Mouse (Mus musculus) spleen, postnatal 10 days (tissue): ENCODE results near the gene Heatr3.

ENCODE experiments used
- DNase-seq, 2 experiments: peaks; one replicate each; pipeline ENCODE4 v3.0.0; 2021 to 2022; ENCODE audit warnings: low spot score in 2 of 2

Heatr3 gene

DNA sequence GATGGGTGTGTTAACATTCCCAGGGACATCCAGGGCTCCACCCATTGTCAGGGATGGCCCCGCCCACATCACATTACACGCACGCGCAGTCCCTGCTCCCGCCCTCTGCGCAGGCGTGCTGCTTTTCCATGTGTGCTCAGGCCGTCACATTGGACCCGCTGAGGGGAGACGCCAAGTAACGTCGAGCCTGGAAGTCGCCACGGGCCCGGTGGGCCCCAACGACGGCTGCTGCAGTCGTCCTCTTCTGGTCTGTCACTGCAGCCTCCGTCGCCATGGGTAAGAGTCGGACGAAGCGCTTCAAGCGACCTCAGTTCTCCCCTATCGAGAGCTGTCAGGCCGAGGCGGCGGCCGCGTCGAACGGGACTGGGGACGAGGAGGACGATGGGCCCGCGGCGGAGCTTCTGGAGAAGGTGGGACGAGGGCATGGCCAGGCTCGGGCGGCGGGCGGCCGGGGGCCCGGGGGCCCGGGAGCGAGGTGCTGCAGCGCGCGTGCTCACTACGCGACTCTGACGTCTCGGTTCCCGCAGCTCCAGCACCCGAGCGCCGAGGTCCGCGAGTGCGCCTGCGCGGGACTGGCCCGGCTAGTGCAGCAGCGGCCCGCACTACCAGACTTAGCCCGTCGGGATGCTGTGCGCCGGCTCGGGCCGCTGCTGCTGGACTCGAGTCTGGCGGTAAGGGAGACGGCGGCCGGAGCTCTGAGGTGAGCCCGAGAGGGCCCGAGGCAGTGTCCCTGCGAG is at the start of gene Heatr3:
Heatr3 (plus strand) TSS at position 108 of the 737 bp plus-strand sequence.
- peak; percentile 93 to 94 for DNase-seq

DNA sequence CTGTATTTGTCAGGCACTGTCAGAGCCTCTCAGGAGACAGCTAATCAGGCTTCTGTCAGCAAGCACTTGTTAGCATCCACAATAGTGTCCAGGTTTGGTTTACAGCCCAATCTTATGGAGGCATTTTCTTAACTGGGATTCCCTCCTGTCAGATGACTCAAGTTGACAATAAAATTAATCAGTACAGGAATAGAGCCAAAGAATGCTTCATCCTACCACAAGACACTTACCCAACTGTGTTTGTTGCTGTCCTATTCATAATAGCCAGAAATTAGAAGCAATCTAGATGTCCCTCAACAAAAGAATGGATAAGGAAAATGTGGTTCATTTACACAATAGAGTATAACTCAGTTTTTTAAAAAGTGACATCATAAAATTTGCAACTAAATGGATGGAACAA is 49.6 kb upstream of the Heatr3 start:
- DNase-seq: no peak

DNA sequence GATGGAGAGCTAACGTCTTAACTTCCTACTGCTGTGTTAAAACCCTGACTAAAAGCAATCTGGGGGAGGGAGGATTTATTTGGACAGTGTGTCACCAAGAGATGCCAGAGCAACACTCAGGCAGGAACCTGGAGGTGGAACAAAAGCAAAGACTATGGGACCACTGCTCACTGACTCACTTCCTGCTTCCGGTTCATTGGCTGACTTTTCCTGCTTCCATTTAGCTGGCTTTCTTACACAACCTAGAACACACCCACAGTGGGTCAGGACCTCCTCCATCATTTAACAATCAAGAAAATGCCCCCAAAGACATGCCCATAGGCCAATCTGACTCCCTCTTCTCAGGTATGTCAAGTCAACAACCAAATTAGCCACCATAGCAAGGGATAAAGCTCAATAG is 46.0 kb upstream of the Heatr3 start:
- no peak for DNase-seq

DNA sequence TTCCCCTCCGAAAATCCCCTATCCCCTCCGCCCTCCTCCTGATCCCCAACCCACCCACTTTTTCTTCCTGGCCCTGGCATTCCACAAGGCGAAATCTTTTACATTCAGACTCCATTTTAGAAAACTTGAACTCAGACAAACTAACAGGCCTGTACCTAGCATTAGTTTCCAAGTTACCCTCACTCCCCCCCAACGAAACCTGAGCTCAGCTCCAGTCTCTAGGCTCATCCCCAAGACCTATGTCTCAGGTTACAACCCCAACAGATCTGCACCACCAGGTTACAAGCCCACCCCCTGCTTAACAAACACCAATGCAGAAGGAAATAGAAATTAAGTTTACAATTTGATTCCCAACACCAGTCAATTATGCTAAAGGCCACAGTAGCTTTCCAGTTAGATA is 44.3 kb upstream of the Heatr3 start:
- DNase-seq: no peak

DNA sequence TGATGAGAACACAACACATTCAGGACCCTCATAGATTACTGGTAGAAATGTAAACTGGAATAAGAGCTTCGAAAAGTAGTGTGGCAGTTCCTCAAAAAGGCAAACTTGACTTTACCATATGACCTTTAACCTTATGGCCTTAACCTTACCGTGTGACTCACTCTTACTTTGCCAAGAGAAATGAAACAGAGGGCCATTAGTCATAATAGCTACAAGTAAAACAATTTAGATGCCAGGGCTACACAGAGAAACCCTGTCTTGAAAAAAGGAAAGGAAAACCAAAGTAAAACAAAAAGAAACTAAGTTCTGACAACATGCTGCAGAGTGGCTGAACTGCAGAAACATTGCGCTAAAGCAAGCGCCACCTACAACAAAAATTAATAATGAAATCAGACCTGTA is 38.8 kb upstream of the Heatr3 start:
- no peak for DNase-seq

DNA sequence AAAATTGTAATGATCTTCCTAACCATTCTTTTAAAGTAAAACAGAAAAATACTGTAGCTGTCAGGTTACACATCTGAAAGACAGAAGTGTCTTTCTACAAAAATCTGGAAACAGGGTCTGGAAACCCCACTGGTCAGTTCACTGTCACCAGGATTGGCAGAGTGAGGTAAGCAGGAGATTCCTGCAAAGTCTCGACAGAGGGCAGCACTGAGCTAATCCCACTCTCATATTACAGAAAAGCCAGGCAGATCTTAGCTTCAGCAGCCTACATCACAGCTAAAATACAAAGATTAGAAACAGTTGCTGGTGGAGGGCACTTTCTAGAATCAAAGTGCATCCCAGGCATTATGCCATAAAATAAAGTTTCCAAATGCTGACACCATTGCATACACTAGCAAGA is 38.1 kb upstream of the Heatr3 start:
- DNase-seq: peak in 1 of 2 experiments; percentile 50

DNA sequence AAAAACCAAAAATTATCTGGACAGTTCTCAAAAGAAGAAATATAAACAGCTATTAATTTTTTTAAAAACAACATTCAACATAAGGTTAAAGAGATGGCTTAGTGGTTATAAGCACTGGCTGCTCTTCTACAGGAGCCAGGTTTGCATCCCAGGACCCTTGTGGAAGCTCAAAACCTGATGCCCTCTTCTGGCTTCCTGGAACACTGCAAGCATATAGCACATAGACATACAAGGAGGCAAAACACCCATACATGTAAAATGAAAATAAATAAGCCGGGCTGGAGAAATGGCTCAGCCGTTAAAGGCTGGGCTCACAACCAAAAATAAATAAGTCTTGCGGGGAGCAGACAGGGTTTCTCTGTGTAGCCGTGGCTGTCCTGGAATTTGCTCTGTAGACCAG is 28.4 kb upstream of the Heatr3 start:
- no peak for DNase-seq

DNA sequence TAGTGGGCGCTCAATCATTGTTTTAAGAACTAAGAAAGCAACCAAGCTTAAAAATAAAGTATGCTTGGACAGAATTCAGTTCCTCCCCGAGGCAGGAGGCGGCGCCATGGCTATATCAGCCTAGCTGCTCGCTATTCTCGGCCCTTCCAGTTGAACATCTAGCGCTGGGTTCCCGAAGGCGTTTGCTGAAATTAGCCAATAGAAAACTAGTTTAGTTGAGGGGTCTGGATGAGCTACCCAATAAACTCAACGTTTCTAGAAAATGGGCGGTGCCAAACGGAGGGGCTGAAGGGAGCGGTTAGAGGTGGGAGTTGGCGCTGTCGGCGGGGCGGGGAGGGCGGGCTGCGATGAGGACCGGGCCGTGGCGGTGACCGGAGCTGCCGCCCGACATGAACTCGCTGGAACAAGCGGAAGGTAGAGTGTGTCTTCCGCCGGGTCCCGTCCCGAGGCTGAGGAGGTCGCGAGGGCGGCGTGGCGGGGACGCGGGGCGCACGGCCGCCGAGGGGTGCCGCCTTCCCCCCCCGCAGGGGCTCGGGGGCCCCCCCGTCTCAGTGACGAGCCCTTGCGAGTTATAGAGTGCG is 19.1 kb upstream of the Heatr3 start, which contains the start of gene Cnep1r1:
Cnep1r1 (plus strand) TSS at position 314 of the 581 bp plus-strand sequence.
- peak; percentile 88 to 94 for DNase-seq

DNA sequence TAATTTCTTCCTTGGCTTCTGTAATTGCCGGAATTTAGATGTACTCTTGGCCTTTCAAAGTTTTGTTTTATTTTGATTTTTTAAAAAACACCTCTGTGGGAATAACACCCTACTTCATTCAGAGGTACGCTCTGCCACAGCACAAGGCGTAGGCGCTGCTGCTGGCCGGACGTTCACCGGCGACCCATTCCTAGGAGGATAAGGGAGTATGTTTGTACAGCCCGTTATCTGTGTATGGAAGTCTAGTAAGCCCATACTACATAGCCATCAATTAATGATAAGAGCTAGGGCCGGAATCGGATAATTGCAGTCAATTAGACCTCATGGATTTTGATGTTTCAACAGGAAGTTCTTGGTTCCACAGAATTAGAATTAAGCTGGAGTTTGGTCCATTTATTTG is 18.6 kb upstream of the Heatr3 start:
- DNase-seq: peak; percentile 45 to 47

DNA sequence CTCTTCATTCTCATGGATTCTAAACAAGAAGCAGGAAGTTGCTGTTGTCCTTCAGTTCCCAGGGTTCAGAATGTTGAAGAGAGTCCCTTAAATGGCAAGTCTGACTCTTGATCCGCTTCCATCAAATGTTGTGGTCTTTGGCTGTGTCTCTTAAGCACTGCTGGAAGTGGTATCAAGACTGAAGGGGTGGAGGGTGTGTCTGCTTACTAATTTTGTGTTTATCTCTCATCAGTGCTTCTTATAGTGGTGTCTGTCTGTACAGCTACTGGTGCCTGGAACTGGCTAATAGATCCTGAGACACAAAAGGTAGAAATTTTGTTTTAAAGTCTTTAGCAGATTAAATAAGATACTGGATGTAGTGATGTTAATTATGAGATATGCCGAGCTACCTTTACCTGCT is 12.8 kb upstream of the Heatr3 start:
- DNase-seq: no peak

DNA sequence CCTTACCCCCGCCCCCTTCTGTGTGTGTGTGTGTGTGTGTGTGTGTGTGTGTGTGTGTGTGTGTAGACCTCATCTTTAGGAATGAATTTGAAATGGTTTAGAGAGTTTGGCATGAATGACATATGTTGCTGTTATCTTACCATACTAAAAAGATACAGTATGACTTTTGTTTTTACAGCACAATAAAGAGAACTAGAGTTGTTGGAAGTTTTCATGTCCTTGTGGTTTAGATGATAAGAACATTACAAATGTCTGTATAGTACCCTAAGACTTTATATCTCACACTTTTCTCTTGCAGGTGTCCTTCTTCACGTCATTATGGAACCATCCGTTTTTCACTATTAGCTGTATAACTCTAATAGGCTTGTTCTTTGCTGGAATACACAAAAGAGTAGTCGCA is 8.3 kb upstream of the Heatr3 start:
- DNase-seq: no peak

DNA sequence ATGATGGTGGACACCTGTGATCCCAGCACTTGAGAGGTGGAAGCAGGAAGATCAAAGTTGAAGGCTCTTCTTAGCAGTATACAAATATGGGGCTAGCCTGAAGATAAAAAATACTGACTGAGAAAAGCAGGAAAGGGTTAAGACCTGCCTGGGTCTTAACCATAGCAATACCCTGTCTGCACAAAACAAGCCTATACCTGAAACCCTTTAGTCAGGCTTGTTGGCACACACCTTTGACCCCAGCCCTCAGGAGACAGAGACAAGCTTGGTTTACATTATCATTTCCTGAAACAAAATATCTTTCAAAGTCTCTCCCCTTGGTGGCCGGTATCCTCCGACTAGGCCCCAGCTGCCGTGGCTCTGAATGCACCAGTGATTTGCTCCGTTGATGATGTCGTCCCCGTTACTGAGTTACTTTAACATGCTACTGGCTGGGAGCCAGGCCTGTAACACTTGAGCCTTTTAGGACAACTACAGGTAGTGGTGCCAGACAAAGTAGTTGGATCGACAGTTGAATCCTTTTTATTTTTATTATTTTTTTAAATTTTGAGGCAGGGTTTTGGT is 6.8 kb upstream of the Heatr3 start:
- no peak for DNase-seq

DNA sequence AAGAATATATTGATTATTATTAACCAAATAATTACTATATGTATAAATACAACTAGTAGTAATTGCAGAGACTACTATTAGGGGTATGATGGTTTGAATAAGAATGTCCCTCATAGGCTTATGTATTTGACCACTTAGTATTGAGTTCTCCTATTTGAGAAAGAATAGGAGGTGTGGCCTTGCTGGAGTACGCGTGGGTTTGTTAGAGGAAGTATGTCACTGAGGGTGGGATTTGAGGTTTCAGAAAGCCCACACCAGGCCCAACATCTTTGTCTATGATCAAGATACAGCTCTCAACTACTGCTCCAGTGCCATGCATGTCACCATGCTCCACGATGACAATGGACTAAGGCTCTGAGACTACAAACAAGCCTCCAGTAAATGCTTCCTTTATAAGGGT is 1.6 kb downstream of the Heatr3 start:
- DNase-seq: no peak

DNA sequence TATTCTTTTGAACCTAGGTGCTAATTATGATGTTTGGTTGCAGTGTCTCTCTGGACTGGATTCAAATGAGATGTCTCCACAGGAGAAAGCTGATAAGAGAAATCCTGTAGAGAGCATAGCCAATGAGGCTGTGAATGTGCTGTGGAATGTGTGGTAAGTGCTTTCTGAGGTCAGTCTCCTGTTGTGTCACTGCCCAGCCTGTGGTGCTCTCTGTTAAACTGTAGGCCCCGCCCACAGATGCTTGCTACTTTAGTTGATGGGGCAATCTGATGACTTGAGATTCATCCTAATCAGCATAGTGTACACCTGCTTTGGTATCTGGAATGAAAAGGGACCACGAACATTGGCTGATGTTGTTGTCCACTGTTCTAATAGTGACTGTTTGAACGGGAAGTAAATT is 4.0 kb downstream of the Heatr3 start:
- DNase-seq: no peak

DNA sequence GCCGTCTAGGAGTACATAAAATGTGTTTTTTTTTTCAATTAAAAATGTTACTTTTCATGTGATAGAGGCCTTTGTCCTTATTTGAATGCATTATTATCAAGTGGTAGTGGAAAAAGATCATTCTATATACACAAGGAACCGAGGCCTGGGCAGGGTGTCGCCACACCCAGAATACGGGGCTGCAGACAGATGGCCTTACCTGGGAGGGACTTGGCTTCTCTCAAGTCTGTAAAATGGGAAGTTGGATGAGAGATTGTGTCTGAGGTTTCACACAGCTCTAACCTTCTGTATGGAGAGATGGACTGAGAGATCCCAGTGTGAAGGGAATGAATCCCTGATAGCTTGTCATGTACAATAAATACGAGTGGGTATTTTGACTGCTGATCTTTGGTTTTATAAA is 6.4 kb downstream of the Heatr3 start:
- no peak for DNase-seq

DNA sequence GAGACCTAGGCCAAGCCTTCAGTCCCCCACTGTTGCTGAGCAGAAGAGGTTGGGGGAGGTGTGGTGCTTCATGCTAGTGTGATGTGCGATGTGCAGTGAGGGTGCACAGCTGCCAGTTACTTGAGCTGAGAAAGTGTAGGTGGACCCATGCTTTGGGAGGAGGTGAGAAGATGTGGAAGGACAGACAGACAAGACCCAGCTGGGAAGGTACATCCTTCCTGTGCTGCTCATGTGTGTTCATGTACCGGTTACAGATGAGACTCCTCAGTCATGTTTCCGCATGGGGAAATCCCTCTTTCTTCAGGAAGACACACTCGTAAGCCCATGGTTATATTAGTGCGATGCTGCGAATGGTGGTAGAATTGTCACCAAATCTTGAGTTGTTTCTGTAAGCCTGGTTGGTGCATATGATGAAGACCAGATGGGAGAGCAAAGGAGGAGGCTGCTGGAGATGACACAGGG is 13.3 kb downstream of the Heatr3 start:
- no peak for DNase-seq

DNA sequence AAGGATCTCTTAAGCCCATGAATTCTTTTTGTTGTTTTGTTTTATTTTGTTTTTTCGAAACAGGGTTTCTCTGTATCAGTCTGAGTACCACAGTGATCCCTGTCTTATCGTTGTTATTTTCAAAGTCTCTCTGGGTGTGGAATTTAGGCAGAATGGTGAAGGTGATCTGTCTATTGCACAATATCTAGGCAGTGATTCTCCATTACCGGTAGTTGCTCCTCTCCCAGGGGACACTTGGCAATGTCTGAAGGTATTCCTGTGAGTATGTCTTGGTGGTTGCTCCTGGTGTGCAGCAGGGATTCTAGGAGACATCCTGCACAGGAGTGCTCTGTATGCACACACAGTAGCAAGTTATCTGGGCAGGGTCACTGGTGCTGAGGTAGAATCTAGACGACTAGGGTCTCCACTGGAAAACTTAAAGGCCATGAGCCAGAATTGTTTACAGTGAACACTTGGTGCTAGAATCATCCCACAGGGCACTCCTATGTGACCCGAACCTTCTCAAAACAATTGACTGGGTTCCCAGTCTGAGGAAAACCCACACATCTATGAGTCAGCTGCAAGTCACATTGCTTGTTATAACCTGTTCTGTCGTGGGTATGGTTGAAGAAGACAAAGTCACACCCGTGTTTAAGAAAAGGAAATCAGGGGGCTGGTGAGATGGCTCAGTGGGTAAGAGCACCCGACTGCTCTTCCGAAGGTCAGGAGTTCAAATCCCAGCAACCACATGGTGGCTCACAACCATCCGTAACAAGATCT is 22.8 kb downstream of the Heatr3 start:
- no peak for DNase-seq

DNA sequence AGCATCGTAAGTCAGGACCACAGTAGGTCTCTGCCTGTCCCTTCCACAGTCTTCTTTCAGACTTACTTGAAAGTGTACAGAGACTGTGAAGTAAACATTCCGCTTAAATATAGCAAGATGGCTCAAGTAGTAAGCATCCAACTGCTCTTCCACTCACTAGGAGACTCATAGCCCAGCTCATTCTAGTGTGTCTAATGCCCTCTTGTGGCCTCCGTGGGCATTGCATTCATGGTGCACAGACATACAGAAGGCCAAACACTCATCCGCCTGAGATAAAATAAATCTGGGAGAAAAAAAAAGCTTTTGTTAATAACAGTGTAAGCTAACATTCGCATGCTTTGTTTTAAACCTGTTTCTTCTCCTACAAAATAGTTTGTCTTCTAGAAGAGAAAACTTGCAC is 23.8 kb downstream of the Heatr3 start:
- peak; percentile 73 to 85 for DNase-seq

DNA sequence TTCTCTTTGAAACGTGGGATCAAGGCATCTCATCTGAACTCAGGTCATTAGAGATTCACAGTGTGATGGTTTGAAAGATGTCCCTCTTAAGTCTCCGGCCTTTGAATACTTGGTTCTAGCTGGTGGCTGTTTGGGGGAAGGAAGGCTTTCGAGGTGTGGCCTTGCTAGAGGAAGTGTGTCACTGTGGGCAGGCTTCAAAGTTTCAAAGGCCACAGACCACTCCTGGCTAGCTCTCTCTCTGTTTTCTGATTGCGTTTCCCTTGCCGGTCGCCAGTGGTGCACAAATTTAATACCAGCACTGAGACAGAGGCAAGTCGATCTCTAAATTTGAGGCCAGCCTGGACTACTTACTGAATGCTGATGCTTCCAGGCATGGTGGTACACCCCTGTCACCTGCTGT is 37.6 kb downstream of the Heatr3 start:
- DNase-seq: peak in 1 of 2 experiments; percentile 36

DNA sequence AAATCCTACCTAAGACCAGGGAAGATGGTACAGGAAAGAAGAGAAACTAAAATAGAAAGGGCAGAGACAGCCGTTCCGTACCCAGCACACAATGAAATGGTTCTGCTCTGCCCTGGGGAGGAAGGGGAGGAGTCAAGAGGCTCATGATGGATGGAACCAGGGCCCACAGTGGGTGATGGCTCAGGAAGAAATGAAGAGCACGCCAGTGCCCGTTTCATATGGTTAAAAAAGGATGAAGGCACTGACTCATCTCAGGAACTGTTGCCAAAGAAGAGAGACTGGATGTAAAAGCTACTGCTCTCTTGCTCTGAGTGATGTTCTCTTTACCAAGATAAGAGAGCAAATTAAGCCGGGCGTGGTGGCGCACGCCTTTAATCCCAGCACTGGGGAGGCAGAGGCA is 39.6 kb downstream of the Heatr3 start:
- DNase-seq: no peak

DNA sequence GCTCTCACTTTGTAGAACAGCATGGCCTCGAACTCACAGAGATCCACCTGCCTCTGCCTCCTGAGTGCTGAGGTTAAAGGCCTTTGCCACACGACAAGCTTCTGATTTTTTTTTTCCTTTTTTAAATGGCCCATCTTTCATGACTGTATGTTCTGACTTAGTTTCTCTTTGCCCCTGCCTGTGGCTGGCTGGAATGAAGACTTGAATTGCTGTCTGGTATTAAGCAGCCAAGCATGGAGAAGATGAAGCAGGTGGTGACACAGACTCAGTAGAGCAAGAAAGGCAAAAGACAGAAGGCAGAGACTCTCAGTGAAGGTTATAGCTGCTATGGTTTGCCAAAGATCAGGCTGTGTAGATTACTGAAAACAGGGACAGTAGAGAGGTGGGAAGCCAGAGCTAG is 45.5 kb downstream of the Heatr3 start:
- no peak for DNase-seq

DNA sequence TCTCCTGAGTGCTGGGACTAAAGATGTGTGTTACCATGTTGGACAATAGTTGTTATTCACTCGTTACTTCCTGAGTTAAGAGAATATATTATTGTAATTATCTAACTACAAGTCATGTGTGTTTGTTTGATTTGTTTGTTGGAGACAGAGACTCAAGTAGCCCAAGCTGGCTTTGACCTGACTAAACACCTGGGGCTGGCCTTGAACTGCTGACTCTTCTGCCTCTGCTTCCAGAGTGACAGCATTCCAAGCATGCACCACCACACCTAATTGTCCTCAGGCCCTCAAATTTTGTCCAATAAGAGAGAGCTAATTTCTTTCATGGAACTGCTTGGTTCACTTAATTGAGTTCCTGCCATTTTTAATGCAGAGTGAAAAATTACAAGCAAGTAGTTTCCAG is 47.3 kb downstream of the Heatr3 start:
- no peak for DNase-seq

DNA sequence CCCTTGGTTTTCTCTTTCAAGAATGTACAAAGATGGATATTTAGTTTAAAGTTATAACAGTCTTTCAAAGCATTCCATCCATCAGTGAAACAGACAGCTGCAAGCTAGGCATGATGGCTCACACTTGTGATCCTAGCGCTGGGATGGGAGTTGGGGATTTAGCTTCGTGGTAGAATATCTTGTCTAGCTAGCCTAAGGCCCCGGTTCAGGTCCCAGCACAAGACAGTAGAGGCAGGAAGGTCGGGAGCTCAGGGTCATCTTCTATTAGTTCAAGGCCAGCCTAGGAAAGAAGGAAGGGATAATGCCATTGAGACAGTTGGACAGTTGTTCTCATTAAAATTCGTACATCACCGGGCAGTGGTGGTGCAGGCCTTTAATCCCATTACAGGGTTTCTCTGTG is 48.1 kb downstream of the Heatr3 start:
- no peak for DNase-seq
